Mouse (Mus musculus) naive thymus-derived CD4-positive, alpha-beta T cell, adult 2 months (primary cell): ENCODE measurements around the gene Akr1a1.
"Not testable (repeated sequence)": the region's sequence is repeated elsewhere in the genome, so short reads cannot be mapped to it uniquely, and the experiment has no call there.

Experiments
- DNase-seq: peaks from one replicate; pipeline ENCODE4 v3.0.0-alpha.2; 2011; ENCODE audit warnings: low read depth

The Akr1a1 gene

DNA sequence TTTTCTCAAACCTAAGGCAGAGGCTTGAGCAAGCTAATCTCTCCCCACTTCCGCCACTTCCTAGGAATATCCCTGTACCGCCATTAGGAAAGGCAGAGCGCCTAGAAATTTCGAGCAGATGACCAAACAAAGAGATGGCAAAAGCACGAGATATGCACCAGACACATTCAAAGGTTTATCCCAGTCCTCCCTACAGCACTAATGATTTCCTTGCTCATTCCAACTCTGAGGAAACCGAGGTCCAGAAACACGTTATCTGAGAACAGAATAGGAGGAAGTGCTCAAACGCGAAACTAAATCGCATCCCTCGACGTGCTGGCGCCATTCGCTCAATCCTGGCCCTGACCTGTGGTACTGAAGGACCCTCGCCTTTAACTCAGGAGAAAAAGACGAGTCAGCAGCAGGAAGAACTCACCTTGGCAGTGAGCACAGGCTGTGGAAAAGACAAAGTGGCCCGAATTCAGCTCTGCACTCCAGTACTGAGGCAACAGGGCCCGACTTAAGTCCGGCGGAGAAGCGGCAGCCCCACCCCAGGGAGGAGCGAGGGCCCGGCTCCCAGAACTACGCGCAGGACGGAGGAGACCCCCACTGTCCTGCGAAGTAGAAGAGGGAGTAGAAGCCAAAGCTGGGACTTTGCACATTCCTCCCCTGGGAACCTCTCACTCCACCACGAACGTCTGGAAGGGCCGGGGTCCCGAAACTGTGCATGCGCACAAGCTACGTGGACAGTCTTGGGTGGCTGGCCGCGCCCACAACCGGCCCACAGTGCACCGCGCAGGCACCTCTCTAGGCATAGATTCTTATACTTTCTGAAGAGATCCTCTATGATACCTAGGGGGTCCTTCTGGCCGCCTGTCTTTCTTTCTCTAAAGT is at the start of gene Akr1a1:
TSS of gene Akr1a1 (minus strand) at position 757 of the 873 bp plus-strand sequence.
- DNase-seq, result peak; percentile 81

DNA sequence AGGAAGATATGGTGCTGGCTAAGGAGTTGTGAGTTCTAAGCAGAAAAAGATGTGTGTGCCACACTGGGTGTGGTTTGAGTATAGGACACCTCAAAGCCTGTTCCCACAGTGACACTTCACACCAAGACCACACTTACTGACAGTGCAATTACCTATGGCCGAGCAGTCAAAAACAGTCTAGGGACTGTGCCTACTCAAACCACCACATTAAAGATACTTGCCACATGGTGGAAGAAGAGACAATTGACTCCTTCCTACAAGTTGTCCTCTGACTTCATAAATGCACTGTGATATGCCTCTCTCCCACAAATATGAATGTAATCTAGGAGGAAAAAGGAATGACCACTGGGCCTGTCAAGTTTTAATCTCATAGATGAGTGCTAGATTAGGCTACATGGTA is 49.5 kb upstream of the Akr1a1 start:
- no peak for DNase-seq

DNA sequence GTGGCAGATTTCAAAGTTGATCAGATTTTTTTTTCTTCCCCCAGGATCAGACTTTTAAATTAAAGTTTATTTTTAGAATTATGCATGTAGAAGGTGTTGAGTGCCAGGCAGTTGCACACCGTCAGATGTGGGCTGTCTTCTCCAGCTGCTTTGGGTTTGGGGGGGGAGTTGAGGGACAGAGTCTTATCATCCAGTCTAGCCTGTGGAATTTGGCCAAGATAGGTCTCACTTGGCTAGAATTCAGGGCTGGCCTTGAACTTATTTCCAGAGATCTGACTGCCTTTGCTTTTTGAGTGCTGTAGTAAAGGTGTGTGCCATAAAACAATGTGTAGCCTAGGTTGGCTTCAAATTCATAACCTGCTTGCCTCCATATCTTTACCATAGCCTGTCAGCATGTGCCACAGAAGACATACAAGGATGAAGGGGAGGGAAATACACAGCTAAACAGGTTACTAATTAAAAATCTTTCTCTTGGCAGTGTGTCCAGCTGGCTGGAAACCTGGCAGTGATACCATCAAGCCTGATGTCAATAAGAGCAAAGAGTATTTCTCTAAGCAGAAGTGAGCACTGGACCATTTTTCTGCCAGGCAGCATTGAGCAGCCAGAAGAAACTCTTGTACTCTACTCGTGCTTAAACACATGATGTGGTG is 47.3 kb upstream of the Akr1a1 start:
- no peak for DNase-seq

DNA sequence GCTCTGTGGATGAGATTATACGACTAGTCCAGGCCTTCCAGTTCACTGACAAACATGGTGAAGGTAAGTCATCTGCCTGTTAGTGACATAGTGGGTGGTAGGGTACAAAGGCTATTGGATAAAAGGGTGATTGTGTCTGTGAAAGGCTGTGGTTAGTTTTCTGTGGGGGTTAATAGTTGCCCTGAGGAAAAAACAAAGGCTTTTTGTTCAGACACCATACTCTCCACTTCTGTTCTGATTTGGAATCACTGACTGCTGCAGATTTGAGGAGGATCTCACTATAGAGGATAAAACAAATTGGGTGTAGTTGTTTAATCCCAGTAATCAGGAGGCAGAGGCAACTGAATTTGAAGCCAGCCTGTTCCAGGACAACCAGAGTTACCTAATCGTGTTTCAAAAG is 42.3 kb upstream of the Akr1a1 start:
- DNase-seq, result no peak

DNA sequence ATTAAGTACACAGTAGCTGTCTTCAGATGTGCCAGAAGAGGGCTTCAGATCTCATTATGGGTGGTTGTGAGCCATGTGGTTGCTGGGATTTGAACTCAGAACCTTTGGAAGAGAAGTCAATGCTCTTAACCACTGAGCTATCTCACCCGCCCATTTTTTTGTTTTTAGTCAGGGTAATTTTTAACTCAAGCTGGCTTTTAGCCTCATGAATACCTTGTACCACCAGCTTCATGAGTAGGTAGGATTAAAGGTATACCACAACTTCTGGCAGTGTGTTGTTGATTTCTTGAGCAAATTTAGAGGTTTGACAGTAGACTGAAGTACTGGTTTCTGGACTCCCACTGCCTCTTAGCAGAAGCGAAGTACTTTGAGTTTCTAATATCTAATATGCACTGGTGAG is 40.7 kb upstream of the Akr1a1 start:
- DNase-seq, result no peak

DNA sequence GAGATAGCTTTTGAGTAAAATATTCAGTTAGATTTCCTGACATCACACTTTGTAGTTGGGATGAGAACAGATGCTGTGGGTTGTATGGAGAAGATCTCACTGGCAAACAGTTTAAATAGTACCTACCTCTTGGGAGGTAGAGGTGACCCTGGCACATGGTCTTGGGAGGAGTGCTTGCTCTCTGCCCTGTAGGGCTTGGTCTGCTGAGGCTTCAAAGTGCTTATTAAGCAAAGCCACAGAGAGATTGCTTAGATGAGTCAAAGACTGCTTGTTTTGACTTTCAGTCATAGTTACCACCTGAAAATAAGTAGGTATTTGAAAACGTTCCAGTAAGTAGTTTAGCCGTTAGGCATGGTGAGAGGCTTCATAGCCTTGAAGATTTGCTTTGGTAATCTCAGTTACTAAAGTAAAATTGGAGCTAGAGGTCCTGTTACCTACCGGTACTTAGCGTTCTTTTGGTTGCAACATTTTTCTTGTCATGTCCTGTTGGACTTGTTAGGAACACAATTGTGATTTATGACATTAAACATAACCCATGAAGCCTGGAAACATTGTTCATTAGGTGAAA is 37.9 kb upstream of the Akr1a1 start:
- no peak for DNase-seq

DNA sequence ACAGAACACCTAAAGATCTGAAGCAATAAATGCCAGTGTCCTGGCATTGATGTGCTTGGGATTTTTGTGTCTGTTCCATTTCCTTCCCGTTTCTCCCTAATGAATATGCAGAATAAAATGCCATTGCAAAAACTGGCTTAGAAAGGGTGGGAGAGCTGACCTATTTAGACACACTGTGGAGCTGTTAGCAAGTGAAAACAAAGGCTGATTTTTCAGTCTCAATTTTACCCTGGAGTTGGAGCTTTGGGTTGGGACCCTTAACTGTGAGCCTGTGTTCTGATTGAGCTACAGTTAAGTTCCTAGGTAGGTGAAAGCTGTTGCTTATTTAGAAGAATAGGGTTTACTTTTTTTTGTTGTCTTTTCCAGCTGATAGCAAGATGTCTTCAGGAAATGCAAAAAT is 35.6 kb upstream of the Akr1a1 start:
- no peak for DNase-seq

DNA sequence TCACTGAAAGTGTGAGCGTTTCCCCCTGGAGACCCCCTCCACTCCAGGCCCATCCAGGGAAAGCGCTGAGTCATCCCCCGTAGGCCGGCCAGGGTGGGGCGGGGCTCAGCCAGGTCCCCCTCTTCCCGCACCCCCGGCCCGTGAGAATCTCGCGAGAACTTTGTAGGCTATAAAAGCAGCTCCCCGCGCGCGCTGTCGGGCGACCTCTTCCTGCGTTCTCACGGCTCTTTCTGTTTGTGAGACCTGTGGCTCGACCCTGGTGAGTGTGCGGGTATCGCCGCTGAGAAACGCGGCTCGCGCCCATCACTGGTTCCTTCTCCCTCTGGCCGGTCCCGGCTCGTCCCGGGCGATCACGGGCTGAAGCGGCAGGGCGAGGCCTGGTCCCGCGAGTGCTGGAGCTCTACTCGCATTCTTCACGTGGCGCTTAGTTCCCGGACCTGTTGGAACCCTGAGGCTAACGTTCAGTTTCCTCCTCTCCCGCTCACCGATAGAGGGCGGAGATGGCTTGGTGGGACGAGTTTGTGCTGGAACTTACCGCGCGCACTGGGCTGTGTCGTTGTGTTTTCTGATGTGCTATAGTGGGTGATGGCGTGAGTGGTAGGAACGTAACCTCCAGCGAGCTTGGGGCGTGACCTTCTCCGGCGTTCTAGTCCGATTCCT is 34.1 kb upstream of the Akr1a1 start, which contains the start of gene Prdx1:
TSS of gene Prdx1 (plus strand) at position 143 of the 660 bp plus-strand sequence.
- peak; percentile 96 for DNase-seq

DNA sequence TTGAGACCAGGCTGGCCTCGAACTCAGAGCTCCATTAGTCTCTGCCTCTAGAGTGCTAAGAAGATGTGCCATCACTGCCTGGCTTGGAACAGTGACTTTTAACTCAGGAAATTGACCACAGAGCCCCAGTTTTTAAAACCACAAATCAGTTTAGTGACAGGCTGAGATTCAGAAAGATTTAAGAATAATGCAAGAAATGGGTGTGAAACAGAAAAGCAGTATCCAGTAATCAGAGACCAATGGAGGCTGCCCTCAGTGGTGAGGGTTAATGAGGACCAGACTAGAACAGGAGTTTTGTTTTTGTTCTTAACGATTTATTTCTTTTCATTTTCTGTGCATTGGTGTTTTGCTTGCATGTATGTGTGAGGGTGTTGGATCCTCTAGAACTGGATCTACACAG is 33.2 kb upstream of the Akr1a1 start:
- DNase-seq, result no peak

DNA sequence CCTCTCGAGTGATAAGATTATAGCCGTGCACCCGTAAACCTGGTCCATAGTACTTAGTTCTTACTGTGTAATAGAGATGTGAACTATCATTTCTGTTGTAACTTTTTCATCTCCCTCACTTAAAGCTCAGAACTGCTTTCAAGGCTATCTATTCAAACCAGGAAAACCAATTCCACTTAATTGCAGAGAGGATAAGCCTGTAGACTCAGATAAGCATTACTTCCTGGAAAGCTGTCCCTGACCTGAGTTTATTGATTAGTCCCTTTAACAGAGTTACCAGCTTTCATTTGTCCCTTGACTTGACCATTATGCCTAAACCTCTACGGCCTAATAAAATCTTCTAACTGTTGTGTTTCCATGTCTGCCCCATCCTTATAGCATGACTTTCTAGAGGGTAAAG is 32.5 kb upstream of the Akr1a1 start:
- no peak for DNase-seq

DNA sequence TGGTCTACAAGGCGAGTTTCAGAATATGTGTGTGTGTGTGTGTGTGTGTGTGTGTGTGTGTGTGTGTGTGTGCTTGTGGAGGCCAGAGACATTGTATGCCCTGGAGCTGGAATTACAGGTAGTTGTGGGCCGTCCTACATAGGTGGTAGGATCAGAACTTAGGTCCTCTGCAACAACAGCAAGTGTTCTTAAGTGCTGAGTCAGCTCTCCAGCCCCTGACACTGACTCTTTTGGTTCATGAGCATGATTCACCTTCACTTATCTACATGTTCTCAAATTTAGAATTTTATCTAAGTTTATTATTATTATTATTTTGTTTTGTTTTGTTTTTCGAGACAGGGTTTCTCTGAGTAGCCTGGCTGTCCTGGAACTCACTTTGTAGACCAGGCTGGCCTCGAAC is 29.0 kb upstream of the Akr1a1 start:
- DNase-seq, result not testable (repeated sequence)

DNA sequence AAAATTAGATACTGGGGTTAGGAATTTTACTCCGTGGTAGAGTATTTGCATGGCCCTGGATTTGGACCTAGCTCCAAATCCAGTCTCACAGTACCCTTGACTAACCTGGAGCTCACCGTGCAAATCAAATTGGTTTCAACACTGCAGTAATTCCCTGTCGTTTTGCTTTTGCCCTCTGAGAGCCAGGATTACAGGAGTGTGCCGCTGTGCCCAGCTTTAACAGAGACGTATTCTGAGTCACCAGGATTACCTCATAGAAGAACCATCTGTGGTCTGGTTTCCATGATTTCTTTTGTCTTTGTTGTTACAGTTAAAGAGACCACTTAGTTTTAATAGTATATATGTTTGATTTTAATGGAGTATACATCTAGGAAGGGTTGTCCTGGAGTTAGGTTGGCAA is 27.7 kb upstream of the Akr1a1 start:
- no peak for DNase-seq

DNA sequence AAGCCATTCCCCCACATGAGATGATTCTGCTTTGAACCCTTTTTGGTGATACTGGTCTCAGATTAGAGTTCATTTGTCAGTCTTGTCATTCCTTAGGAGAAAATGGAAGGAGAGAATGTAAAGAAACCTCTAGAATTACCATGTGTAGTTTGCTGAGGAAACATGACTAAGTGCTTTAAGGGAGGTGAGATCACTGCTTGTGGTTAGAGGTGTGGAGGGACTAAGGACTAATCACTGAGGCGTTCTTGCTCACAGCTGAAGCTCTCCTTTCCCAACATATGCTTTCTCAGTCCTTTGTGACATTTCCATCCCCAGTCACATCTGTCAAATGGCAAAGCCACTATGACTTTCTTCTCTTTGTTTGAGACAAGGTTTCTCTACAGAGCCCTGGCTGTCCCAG is 26.3 kb upstream of the Akr1a1 start:
- DNase-seq, result no peak

DNA sequence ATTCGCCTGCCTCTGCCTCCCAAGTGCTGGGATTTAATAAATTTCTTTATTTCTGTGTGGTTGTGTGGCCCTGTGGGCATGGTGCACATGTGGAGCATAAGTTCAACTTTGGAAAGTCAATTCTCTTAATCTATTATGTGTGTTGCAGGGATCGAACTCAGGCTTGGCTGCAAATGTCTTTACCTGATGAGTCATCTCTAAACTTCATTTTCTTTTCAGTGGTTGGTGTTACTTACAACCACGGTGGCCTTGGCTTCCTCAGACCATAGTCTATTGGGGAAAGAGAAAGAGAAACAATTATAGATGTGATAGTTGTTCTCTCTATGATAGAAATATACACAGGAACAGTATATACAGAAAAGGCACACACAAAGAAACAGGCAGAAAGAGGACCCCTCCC is 24.5 kb upstream of the Akr1a1 start:
- no peak for DNase-seq

DNA sequence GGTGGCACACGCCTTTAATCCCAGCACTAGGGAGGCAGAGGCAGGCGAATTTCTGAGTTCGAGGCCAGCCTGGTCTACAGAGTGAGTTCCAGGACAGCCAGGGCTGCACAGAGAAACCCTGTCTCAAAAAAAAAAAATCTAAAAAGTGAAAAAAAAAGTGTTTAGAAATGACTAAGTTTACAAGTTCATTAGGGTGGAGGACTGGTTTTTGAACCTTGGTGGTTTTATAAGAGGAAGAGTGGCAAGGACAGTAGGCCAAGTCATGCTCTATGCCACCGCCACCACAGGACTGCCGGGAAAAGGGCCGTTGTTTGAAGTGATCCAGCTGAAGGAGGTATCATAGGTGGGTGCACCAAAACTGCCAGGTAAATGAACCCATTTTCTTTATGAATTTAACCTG is 23.3 kb upstream of the Akr1a1 start:
- DNase-seq, result not testable (repeated sequence)

DNA sequence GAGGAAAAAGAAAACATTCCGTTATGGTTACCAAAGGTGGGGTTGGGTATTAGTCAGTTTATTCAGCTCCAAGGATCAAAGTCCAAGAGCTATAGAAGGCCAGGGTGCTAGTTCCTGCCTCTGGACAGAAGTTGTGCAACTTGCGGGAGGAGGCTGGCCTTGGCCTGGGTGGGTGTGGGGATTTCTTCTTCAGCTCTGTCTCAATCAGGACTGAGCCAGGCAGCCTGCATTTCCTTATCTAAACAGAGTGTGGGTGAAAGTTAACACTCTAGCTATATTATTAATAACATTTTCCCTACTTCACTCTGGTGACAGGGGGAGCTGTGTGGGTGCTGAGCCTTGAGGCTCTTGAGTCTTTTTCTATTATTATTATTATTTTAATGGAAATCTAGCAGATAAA is 21.3 kb upstream of the Akr1a1 start:
- no peak for DNase-seq

DNA sequence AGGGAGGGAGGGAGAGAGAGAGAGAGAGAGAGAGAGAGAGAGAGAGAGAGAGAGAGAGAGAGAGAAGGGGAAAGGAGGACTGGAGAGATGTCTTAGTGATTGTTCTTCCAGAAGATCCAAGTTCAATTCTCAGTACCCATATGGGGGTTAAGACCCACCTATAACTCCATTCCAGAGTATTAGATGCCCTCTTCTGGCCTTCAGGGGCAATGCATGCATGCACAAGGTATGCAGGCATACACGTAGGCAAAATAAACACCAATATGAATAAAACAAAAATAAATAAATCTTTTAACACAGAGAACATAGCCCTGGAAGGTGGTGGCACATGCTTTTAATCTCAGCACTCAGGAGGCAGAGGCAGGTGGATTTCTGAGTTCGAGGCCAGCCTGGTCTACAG is 17.8 kb upstream of the Akr1a1 start:
- no peak for DNase-seq

DNA sequence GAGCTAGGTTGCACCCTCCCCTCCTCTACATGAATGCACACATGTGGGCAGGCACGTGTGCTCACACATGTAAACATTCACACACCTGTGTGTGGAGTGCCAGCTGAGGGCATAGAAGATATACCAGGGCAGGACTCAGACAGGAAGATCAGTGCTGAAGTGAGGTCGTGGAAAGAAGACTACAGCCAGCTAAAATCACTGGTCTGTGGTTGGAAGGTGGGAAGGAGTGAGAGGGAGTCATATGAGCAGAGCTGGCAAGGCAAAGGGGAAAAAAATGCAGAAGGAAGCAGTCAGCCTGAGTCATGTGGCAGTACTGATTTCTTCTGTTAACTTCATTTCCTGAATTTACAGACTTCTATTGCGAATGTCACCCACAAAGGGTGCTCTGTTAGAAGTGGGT is 16.7 kb upstream of the Akr1a1 start:
- DNase-seq, result no peak

DNA sequence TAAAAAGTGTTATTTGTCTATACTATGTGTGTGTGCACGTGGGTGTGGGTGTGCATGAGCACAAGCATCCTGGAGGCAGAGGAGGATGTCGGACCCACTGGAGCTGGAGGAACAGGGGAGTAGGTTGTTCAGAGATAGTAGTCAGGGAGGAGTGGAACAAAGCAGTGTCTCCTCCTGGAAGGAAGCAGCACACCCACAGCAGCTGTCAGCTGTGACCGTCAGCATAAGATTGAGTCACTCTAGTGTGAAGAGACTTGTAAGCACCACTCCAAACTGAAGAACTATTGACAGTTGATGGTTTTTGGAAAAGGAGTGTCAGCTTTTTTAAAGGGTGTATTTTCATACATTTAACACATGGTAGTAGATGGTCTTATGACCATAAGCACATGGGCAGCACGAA is 15.1 kb upstream of the Akr1a1 start:
- DNase-seq, result no peak

DNA sequence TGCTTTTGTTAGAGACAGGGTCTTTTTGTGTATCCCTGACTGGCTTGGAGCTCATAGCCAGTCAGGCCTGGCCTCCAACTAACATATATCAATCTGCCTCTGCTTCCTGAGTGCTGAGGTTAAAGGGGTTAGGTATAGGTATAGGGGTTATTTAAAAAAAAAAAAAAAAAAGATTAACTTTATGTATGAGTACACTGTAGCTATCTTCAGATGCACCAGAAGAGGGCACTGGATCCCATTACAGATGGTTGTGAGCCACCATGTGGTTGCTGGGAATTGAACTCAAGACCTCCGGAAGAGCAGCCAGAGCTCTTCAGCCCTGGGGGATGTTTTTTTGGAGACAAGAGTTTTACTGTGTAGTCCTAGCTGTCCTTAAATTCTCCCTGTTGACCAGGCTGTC is 10.5 kb upstream of the Akr1a1 start:
- no peak for DNase-seq

DNA sequence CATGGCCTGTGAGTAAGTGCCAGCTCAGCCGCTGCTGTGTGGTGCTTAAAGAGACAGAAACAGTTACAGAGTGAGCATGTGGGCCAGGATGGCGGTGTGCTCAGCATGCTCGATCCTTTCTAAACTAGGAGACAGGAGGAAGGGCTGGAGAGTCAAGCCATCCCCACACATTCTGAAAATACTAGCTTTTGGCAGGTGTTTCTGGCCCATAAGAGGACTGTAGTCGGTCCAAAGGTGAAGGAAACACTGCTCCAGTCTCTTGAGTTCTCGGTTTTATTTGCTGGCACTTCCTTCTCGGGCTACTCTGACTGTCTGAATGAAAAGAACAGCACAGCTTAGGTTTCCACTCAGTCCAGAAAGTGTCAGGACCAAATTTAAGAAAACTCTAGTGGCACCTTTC is 9.3 kb upstream of the Akr1a1 start:
- DNase-seq, result no peak

DNA sequence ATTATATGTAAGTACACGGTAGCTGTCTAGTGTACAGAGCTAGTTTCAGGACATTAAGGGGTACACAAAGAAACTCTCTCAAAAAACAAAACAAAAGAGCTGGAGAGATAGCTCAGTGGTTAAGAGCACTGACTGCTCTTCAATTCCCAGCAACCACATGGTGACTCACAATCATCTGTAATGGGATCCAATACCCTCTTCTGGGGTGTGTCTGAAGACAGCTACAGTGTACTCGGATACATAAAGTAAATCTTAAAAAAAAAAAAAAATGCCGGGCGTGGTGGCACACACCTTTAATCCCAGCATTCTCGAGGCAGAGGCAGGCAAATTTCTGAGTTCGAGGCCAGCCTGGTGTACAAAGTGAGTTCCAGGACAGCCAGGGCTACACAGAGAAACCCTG is 8.4 kb upstream of the Akr1a1 start:
- DNase-seq, result not testable (repeated sequence)

DNA sequence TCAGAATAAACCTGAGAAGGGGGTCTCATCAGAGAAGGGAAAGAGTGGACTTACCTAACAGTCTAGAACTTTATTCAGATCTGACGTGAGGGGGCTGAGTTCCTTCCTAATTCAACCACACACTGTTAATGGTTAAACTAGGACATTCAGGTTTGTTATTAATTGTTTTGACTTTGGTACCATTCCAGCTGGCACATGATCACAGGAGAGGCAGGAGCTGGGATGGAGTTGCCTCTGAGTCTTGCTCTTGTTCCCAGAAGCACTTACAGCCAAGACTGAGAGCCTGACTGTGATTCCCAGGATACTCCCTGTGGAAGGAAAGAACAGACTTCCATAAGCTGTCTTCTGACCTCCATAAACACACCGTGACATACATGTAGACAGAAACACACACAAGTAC is 8.0 kb upstream of the Akr1a1 start:
- no peak for DNase-seq
